Mouse (Mus musculus) myocyte (in vitro differentiated cells): ENCODE data around the gene Cd9. TPM values are rescaled to one million over a fixed set of nuclear protein-coding genes. Genes with fewer than 3 reads are reported as not detected.

Experiments
- H3K27me3 ChIP-seq: one replicate; pipeline ENCODE4 v1.6.1; 2011; ENCODE audit not compliant: control insufficient read depth, insufficient read depth, insufficient read length
- H3K36me3 ChIP-seq: one replicate; pipeline ENCODE4 v1.6.1; 2011; ENCODE audit not compliant: control insufficient read depth, insufficient read depth
- H3K4me2 ChIP-seq: one replicate; pipeline ENCODE4 v1.6.1; 2011; ENCODE audit warnings: low read depth, control low read depth
- H3K4me3 ChIP-seq: one replicate; pipeline ENCODE4 v1.5.1; 2011; ENCODE audit warnings: mild to moderate bottlenecking, control low read depth, moderate library complexity
- H3K79me2 ChIP-seq: one replicate; pipeline ENCODE4 v1.6.1; 2011; ENCODE audit not compliant: control insufficient read depth, insufficient read depth
- H3ac ChIP-seq: one replicate; pipeline ENCODE4 v1.6.1; 2011; ENCODE audit not compliant: control insufficient read depth, insufficient read length
- CEBPB ChIP-seq: IDR thresholded peaks from 2 replicates; pipeline ENCODE4 v1.6.1; 2011; ENCODE audit warnings: mild to moderate bottlenecking, moderate library complexity; ENCODE audit not compliant: poor library complexity, insufficient read depth, severe bottlenecking
- E2F4 ChIP-seq: IDR thresholded peaks from one replicate; pipeline ENCODE4 v1.6.1; 2011; ENCODE audit warnings: mild to moderate bottlenecking, control low read depth, moderate library complexity; ENCODE audit not compliant: insufficient read depth
- MAX ChIP-seq: IDR thresholded peaks from one replicate; pipeline ENCODE4 v1.6.1; 2011; ENCODE audit warnings: low read depth, mild to moderate bottlenecking, control low read depth
- MYOD1 ChIP-seq, 3 experiments: IDR thresholded peaks; one replicate each; pipeline ENCODE4 v1.6.1; 2011; ENCODE audit warnings: control low read depth in 2 of 3, low read depth in 2 of 3, mild to moderate bottlenecking in 2 of 3, moderate library complexity in 1 of 3; ENCODE audit not compliant: insufficient read length in 2 of 3, control insufficient read depth in 1 of 3
- MYOG ChIP-seq, 3 experiments: IDR thresholded peaks; one replicate each; pipeline ENCODE4 v1.6.1; 2011; ENCODE audit warnings: control low read depth in 2 of 3, low read depth in 2 of 3, mild to moderate bottlenecking in 2 of 3; ENCODE audit not compliant: insufficient read length in 2 of 3, control insufficient read depth in 1 of 3, insufficient read depth in 1 of 3
- POLR2A ChIP-seq: IDR thresholded peaks from one replicate; pipeline ENCODE4 v1.6.1; 2011; ENCODE audit warnings: low read depth, mild to moderate bottlenecking, control low read depth, moderate library complexity; ENCODE audit not compliant: insufficient read length
- POLR2AphosphoS2 ChIP-seq: IDR thresholded peaks from one replicate; pipeline ENCODE4 v1.6.1; 2011; ENCODE audit warnings: low read depth, control low read depth; ENCODE audit not compliant: insufficient read length
- REST ChIP-seq: IDR thresholded peaks from one replicate; pipeline ENCODE4 v1.6.1; 2011; ENCODE audit warnings: mild to moderate bottlenecking, control low read depth, moderate library complexity; ENCODE audit not compliant: insufficient read depth, insufficient read length
- SRF ChIP-seq: IDR thresholded peaks from one replicate; pipeline ENCODE4 v1.6.1; 2011; ENCODE audit warnings: low read depth; ENCODE audit not compliant: control insufficient read depth, insufficient read length
- TCF3 ChIP-seq: IDR thresholded peaks from one replicate; pipeline ENCODE4 v1.6.1; 2011; ENCODE audit warnings: low read depth, control low read depth; ENCODE audit not compliant: insufficient read length
- USF1 ChIP-seq: IDR thresholded peaks from one replicate; pipeline ENCODE4 v1.6.1; 2011; ENCODE audit warnings: low read depth, mild to moderate bottlenecking, control low read depth, moderate library complexity
- polyA plus RNA-seq: library from polyadenylated mRNA; unstranded; fragments of >200 nt; fragmentation: generic; extraction: Trizol; gene quantifications from one replicate; pipeline ENCODE4 v1.2.1, GENCODE M21; 2012; ENCODE audit warnings: missing spikeins

The Cd9 gene
- polyA plus RNA-seq, 1 experiment = 216 TPM

GRCm38 (mm10) chr6:125480396-125481361, 13.9 kb downstream of the Cd9 start:
- H3K79me2 ChIP-seq = peaks cover 64% of the 10 kb centered on the region
- peak overlapping the region; percentile 96 for H3K4me2 ChIP-seq
- TF ChIP-seq MAX (no peak), E2F4 (no peak), TCF3 (no peak), POLR2AphosphoS2 (peak; percentile 10), MYOD1 (IDR thresholded peaks at IDR 0.05; ENCODE audit: control insufficient read depth in 1 of 3, insufficient read length in 2 of 3, low read depth in 2 of 3) (no peak), SRF (no peak), MYOG (IDR thresholded peaks at IDR 0.05; ENCODE audit: control insufficient read depth in 1 of 3, insufficient read depth in 1 of 3, insufficient read length in 2 of 3, low read depth in 2 of 3) (peak in 1 of 3 experiments; percentile 32), USF1 (no peak)
- H3K36me3 ChIP-seq = no peaks in the 10 kb centered on the region
- H3ac ChIP-seq = no peak overlapping the region
- peak overlapping the region; percentile 10 for H3K4me3 ChIP-seq
- H3K27me3 ChIP-seq = no peaks in the 10 kb centered on the region

- H3K27me3 ChIP-seq = no peaks in the 10 kb centered on the region
These were observed 15.2 kb downstream of the Cd9 start for GRCm38 (mm10) chr6:125479359-125479758.

GRCm38 (mm10) chr6:125478135-125479128, 16.2 kb downstream of the Cd9 start:
- Histone ChIP-seq H3K27me3 (no peaks in the 10 kb centered on the region), H3K79me2 (peaks cover 72% of the 10 kb centered on the region), H3K4me2 (peak overlapping the region; percentile 68), H3K36me3 (no peaks in the 10 kb centered on the region), H3ac (no peak overlapping the region), H3K4me3 (no peak overlapping the region)
- TF ChIP-seq CEBPB (no peak), MYOD1 (IDR thresholded peaks at IDR 0.05; ENCODE audit: control insufficient read depth in 1 of 3, insufficient read length in 2 of 3, low read depth in 2 of 3) (peak in 2 of 3 experiments; percentile 56 to 71), E2F4 (no peak), USF1 (no peak), MYOG (IDR thresholded peaks at IDR 0.05; ENCODE audit: control insufficient read depth in 1 of 3, insufficient read depth in 1 of 3, insufficient read length in 2 of 3, low read depth in 2 of 3) (peak in 1 of 3 experiments; percentile 31)

More at GRCm38 (mm10) chr6:125479359-125479758, 15.2 kb downstream of the Cd9 start:
- Histone ChIP-seq H3K79me2 (peaks cover 63% of the 10 kb centered on the region), H3K36me3 (no peaks in the 10 kb centered on the region), H3K4me2 (no peak overlapping the region), H3K4me3 (no peak overlapping the region), H3ac (no peak overlapping the region)
- TF ChIP-seq MYOG (IDR thresholded peaks at IDR 0.05; ENCODE audit: control insufficient read depth in 1 of 3, insufficient read depth in 1 of 3, insufficient read length in 2 of 3, low read depth in 2 of 3) (no peak), TCF3 (no peak), POLR2AphosphoS2 (no peak), E2F4 (no peak), REST (no peak), MYOD1 (IDR thresholded peaks at IDR 0.05; ENCODE audit: control insufficient read depth in 1 of 3, insufficient read length in 2 of 3, low read depth in 2 of 3) (no peak), SRF (no peak), POLR2A (no peak), CEBPB (no peak)

- no peak overlapping the region for H3ac ChIP-seq
- TF ChIP-seq SRF (no peak), POLR2A (no peak), MYOD1 (IDR thresholded peaks at IDR 0.05; ENCODE audit: control insufficient read depth in 1 of 3, insufficient read length in 2 of 3, low read depth in 2 of 3) (peak; percentile 70 to 85 (median 73))
- peak overlapping the region; percentile 68 for H3K4me2 ChIP-seq
- peaks cover 80% of the 10 kb centered on the region for H3K79me2 ChIP-seq
- H3K27me3 ChIP-seq = no peaks in the 10 kb centered on the region
- no peaks in the 10 kb centered on the region for H3K36me3 ChIP-seq
- H3K4me3 ChIP-seq = no peak overlapping the region
These were observed 17.6 kb downstream of the Cd9 start for GRCm38 (mm10) chr6:125476826-125477589.
